Mouse (Mus musculus): Measurements from ENCODE around the gene Cubn. TPM values are rescaled to one million over a fixed set of nuclear protein-coding genes. Genes with fewer than 3 reads are reported as not detected.

The Cubn gene
- polyA plus RNA-seq, 1 experiment, result 0.06 TPM

GRCm38 (mm10) chr2:13371072-13371796, 120.4 kb downstream of the Cubn start:
- WGBS, result 84% methylated on average over 10 of the region's 10 CpGs
- H3K27ac ChIP-seq (ENCODE audit: insufficient read depth, low read length), result no peak overlapping the region

GRCm38 (mm10) chr2:13370556-13370955, 121.1 kb downstream of the Cubn start:
- no peaks in the 10 kb centered on the region for H3K27me3 ChIP-seq (ENCODE audit: control insufficient read depth, insufficient read depth, low read length)
- no peak overlapping the region for H3K27ac ChIP-seq (ENCODE audit: insufficient read depth, low read length)
- 89% methylated on average over 2 of the region's 2 CpGs for WGBS
- no peak for DNase-seq (ENCODE audit: low read depth in 1 of 2, low spot score in 2 of 2)
- H3K4me1 ChIP-seq (ENCODE audit: control insufficient read depth, insufficient read depth, insufficient read length), result no peaks in the 10 kb centered on the region
- H3K36me3 ChIP-seq (ENCODE audit: control insufficient read depth, insufficient read depth, low read length), result no peaks in the 10 kb centered on the region
- TF ChIP-seq CTCF (IDR thresholded peaks at IDR 0.05; ENCODE audit: extremely low read depth, insufficient read depth, insufficient read length, insufficient replicate concordance) (no peak), POLR2A (IDR thresholded peaks at IDR 0.05; ENCODE audit: low read depth, low read length) (no peak)
- no peak overlapping the region for H3K4me3 ChIP-seq (ENCODE audit: extremely low read depth, insufficient read depth, insufficient read length)

More at GRCm38 (mm10) chr2:13371072-13371796, 120.4 kb downstream of the Cubn start:
- H3K4me3 ChIP-seq (ENCODE audit: extremely low read depth, insufficient read depth, insufficient read length), result no peak overlapping the region
- no peak for DNase-seq (ENCODE audit: low read depth in 1 of 2, low spot score in 2 of 2)
- H3K36me3 ChIP-seq (ENCODE audit: control insufficient read depth, insufficient read depth, low read length), result no peaks in the 10 kb centered on the region
- no peaks in the 10 kb centered on the region for H3K27me3 ChIP-seq (ENCODE audit: control insufficient read depth, insufficient read depth, low read length)
- H3K4me1 ChIP-seq (ENCODE audit: control insufficient read depth, insufficient read depth, insufficient read length), result no peaks in the 10 kb centered on the region
- TF ChIP-seq POLR2A (IDR thresholded peaks at IDR 0.05; ENCODE audit: low read depth, low read length) (no peak), CTCF (IDR thresholded peaks at IDR 0.05; ENCODE audit: extremely low read depth, insufficient read depth, insufficient read length, insufficient replicate concordance) (no peak)

- TF ChIP-seq POLR2A (IDR thresholded peaks at IDR 0.05; ENCODE audit: low read depth, low read length) (no peak), CTCF (IDR thresholded peaks at IDR 0.05; ENCODE audit: extremely low read depth, insufficient read depth, insufficient read length, insufficient replicate concordance) (no peak)
- Histone ChIP-seq H3K27ac (ENCODE audit: insufficient read depth, low read length) (no peak overlapping the region), H3K36me3 (ENCODE audit: control insufficient read depth, insufficient read depth, low read length) (no peaks in the 10 kb centered on the region), H3K27me3 (ENCODE audit: control insufficient read depth, insufficient read depth, low read length) (no peaks in the 10 kb centered on the region), H3K4me3 (ENCODE audit: extremely low read depth, insufficient read depth, insufficient read length) (no peak overlapping the region), H3K4me1 (ENCODE audit: control insufficient read depth, insufficient read depth, insufficient read length) (no peaks in the 10 kb centered on the region)
- 81% methylated on average over 3 of the region's 3 CpGs for WGBS
- DNase-seq (ENCODE audit: low read depth in 1 of 2, low spot score in 2 of 2), result no peak
Measured at GRCm38 (mm10) chr2:13368517-13368916, 123.1 kb downstream of the Cubn start.

- TF ChIP-seq POLR2A (IDR thresholded peaks at IDR 0.05; ENCODE audit: low read depth, low read length) (no peak), CTCF (IDR thresholded peaks at IDR 0.05; ENCODE audit: extremely low read depth, insufficient read depth, insufficient read length, insufficient replicate concordance) (no peak)
- H3K4me3 ChIP-seq (ENCODE audit: extremely low read depth, insufficient read depth, insufficient read length), result no peak overlapping the region
Measured at GRCm38 (mm10) chr2:13357885-13358552, 133.6 kb downstream of the Cubn start.

GRCm38 (mm10) chr2:13352775-13353174, 138.8 kb downstream of the Cubn start:
- Histone ChIP-seq H3K4me3 (ENCODE audit: extremely low read depth, insufficient read depth, insufficient read length) (no peak overlapping the region), H3K36me3 (ENCODE audit: control insufficient read depth, insufficient read depth, low read length) (no peaks in the 10 kb centered on the region), H3K4me1 (ENCODE audit: control insufficient read depth, insufficient read depth, insufficient read length) (no peaks in the 10 kb centered on the region), H3K27me3 (ENCODE audit: control insufficient read depth, insufficient read depth, low read length) (no peaks in the 10 kb centered on the region), H3K27ac (ENCODE audit: insufficient read depth, low read length) (no peak overlapping the region)
- TF ChIP-seq POLR2A (IDR thresholded peaks at IDR 0.05; ENCODE audit: low read depth, low read length) (no peak), CTCF (IDR thresholded peaks at IDR 0.05; ENCODE audit: extremely low read depth, insufficient read depth, insufficient read length, insufficient replicate concordance) (no peak)
- no peak for DNase-seq (ENCODE audit: low read depth in 1 of 2, low spot score in 2 of 2)
- WGBS, result 89% methylated on average over 3 of the region's 3 CpGs

More at GRCm38 (mm10) chr2:13357885-13358552, 133.6 kb downstream of the Cubn start:
- no peaks in the 10 kb centered on the region for H3K36me3 ChIP-seq (ENCODE audit: control insufficient read depth, insufficient read depth, low read length)
- DNase-seq (ENCODE audit: low read depth in 1 of 2, low spot score in 2 of 2), result no peak
- no peak overlapping the region for H3K27ac ChIP-seq (ENCODE audit: insufficient read depth, low read length)
- H3K4me1 ChIP-seq (ENCODE audit: control insufficient read depth, insufficient read depth, insufficient read length), result no peaks in the 10 kb centered on the region
- WGBS, result 85% methylated on average over 7 of the region's 7 CpGs
- no peaks in the 10 kb centered on the region for H3K27me3 ChIP-seq (ENCODE audit: control insufficient read depth, insufficient read depth, low read length)

GRCm38 (mm10) chr2:13352112-13352728, 139.4 kb downstream of the Cubn start:
- H3K4me3 ChIP-seq (ENCODE audit: extremely low read depth, insufficient read depth, insufficient read length), result no peak overlapping the region
- no peak for DNase-seq (ENCODE audit: low read depth in 1 of 2, low spot score in 2 of 2)
- no peaks in the 10 kb centered on the region for H3K4me1 ChIP-seq (ENCODE audit: control insufficient read depth, insufficient read depth, insufficient read length)
- TF ChIP-seq CTCF (IDR thresholded peaks at IDR 0.05; ENCODE audit: extremely low read depth, insufficient read depth, insufficient read length, insufficient replicate concordance) (no peak), POLR2A (IDR thresholded peaks at IDR 0.05; ENCODE audit: low read depth, low read length) (no peak)
- H3K27ac ChIP-seq (ENCODE audit: insufficient read depth, low read length), result no peak overlapping the region
- 95% methylated on average over 1 of the region's 1 CpGs for WGBS
- H3K27me3 ChIP-seq (ENCODE audit: control insufficient read depth, insufficient read depth, low read length), result no peaks in the 10 kb centered on the region
- H3K36me3 ChIP-seq (ENCODE audit: control insufficient read depth, insufficient read depth, low read length), result no peaks in the 10 kb centered on the region

Measured in spleen, adult 2 months (tissue).